Mouse (Mus musculus): ENCODE results near the gene Kcnk1. TPM values are rescaled to one million over a fixed set of nuclear protein-coding genes. Genes with fewer than 3 reads are reported as not detected.

Gene Kcnk1
- polyA plus RNA-seq, 1 experiment from 2014 or later, result 0.24 TPM

- H3K27ac ChIP-seq (replicated peaks), result no peak overlapping the region
- H3K4me3 ChIP-seq (replicated peaks), result no peak overlapping the region
- H3K9ac ChIP-seq, result no peak overlapping the region
- no peaks in the 10 kb centered on the region for H3K36me3 ChIP-seq (replicated peaks)
- H3K9me3 ChIP-seq (replicated peaks), result no peaks in the 10 kb centered on the region
- H3K27me3 ChIP-seq, result no peaks in the 10 kb centered on the region
- H3K4me1 ChIP-seq (replicated peaks), result no peaks in the 10 kb centered on the region
- H3K4me2 ChIP-seq, result no peak overlapping the region
- 63% methylated on average over 8 of the region's 8 CpGs for WGBS (ENCODE audit: insufficient replicate concordance)
- no peak for ATAC-seq (ENCODE audit: insufficient read depth)
Measured at GRCm38 (mm10) chr8:126021932-126022331, 27.0 kb downstream of the Kcnk1 start.

- WGBS (ENCODE audit: insufficient replicate concordance), result 46% methylated on average over 3 of the region's 3 CpGs
- H3K4me3 ChIP-seq (replicated peaks), result no peak overlapping the region
- no peaks in the 10 kb centered on the region for H3K4me1 ChIP-seq (replicated peaks)
- H3K27me3 ChIP-seq, result no peaks in the 10 kb centered on the region
- ATAC-seq (ENCODE audit: insufficient read depth), result no peak
- H3K4me2 ChIP-seq, result no peak overlapping the region
- no peaks in the 10 kb centered on the region for H3K9me3 ChIP-seq (replicated peaks)
- H3K27ac ChIP-seq (replicated peaks), result no peak overlapping the region
- no peak overlapping the region for H3K9ac ChIP-seq
- H3K36me3 ChIP-seq (replicated peaks), result no peaks in the 10 kb centered on the region
Measured at GRCm38 (mm10) chr8:126023706-126024305, 28.8 kb downstream of the Kcnk1 start.

GRCm38 (mm10) chr8:126024891-126025290 lies 29.9 kb downstream of the Kcnk1 start:
- Histone ChIP-seq H3K9ac (no peak overlapping the region), H3K9me3 (replicated peaks) (no peaks in the 10 kb centered on the region), H3K4me2 (no peak overlapping the region), H3K4me1 (replicated peaks) (no peaks in the 10 kb centered on the region), H3K27me3 (no peaks in the 10 kb centered on the region), H3K27ac (replicated peaks) (no peak overlapping the region), H3K4me3 (replicated peaks) (no peak overlapping the region), H3K36me3 (replicated peaks) (no peaks in the 10 kb centered on the region)
- ATAC-seq (ENCODE audit: insufficient read depth), result no peak
- 71% methylated on average over 16 of the region's 16 CpGs for WGBS (ENCODE audit: insufficient replicate concordance)

- H3K9ac ChIP-seq, result no peak overlapping the region
- no peak for ATAC-seq (ENCODE audit: insufficient read depth)
- no peak overlapping the region for H3K27ac ChIP-seq (replicated peaks)
Measured at GRCm38 (mm10) chr8:126026121-126026520, 31.2 kb downstream of the Kcnk1 start.

GRCm38 (mm10) chr8:126026584-126026983 lies 31.6 kb downstream of the Kcnk1 start:
- no peak overlapping the region for H3K4me2 ChIP-seq
- WGBS (ENCODE audit: insufficient replicate concordance), result 44% methylated on average over 9 of the region's 9 CpGs
- no peaks in the 10 kb centered on the region for H3K36me3 ChIP-seq (replicated peaks)
- no peaks in the 10 kb centered on the region for H3K9me3 ChIP-seq (replicated peaks)
- no peak for ATAC-seq (ENCODE audit: insufficient read depth)
- no peak overlapping the region for H3K27ac ChIP-seq (replicated peaks)
- no peak overlapping the region for H3K9ac ChIP-seq
- no peaks in the 10 kb centered on the region for H3K27me3 ChIP-seq
- H3K4me3 ChIP-seq (replicated peaks), result no peak overlapping the region
- H3K4me1 ChIP-seq (replicated peaks), result no peaks in the 10 kb centered on the region

More at GRCm38 (mm10) chr8:126026121-126026520, 31.2 kb downstream of the Kcnk1 start:
- Histone ChIP-seq H3K27me3 (no peaks in the 10 kb centered on the region), H3K4me1 (replicated peaks) (no peaks in the 10 kb centered on the region), H3K9me3 (replicated peaks) (no peaks in the 10 kb centered on the region), H3K4me3 (replicated peaks) (no peak overlapping the region), H3K36me3 (replicated peaks) (no peaks in the 10 kb centered on the region), H3K4me2 (no peak overlapping the region)
- WGBS (ENCODE audit: insufficient replicate concordance), result 58% methylated on average over 9 of the region's 9 CpGs

GRCm38 (mm10) chr8:126027486-126027885 lies 32.5 kb downstream of the Kcnk1 start:
- ATAC-seq (ENCODE audit: insufficient read depth), result no peak

GRCm38 (mm10) chr8:126028941-126029340 lies 34.0 kb downstream of the Kcnk1 start:
- H3K4me1 ChIP-seq (replicated peaks), result no peaks in the 10 kb centered on the region
- no peak overlapping the region for H3K9ac ChIP-seq
- no peaks in the 10 kb centered on the region for H3K36me3 ChIP-seq (replicated peaks)
- no peaks in the 10 kb centered on the region for H3K27me3 ChIP-seq
- no peak overlapping the region for H3K4me3 ChIP-seq (replicated peaks)
- no peaks in the 10 kb centered on the region for H3K9me3 ChIP-seq (replicated peaks)
- WGBS (ENCODE audit: insufficient replicate concordance), result 59% methylated on average over 6 of the region's 6 CpGs
- no peak overlapping the region for H3K4me2 ChIP-seq
- H3K27ac ChIP-seq (replicated peaks), result no peak overlapping the region
- ATAC-seq (ENCODE audit: insufficient read depth), result no peak

More at GRCm38 (mm10) chr8:126027486-126027885, 32.5 kb downstream of the Kcnk1 start:
- no peaks in the 10 kb centered on the region for H3K9me3 ChIP-seq (replicated peaks)
- no peak overlapping the region for H3K4me3 ChIP-seq (replicated peaks)
- no peak overlapping the region for H3K4me2 ChIP-seq
- H3K27me3 ChIP-seq, result no peaks in the 10 kb centered on the region
- 60% methylated on average over 6 of the region's 6 CpGs for WGBS (ENCODE audit: insufficient replicate concordance)
- no peaks in the 10 kb centered on the region for H3K36me3 ChIP-seq (replicated peaks)
- no peak overlapping the region for H3K9ac ChIP-seq
- H3K4me1 ChIP-seq (replicated peaks), result no peaks in the 10 kb centered on the region
- H3K27ac ChIP-seq (replicated peaks), result no peak overlapping the region

GRCm38 (mm10) chr8:126032776-126033175 lies 37.8 kb downstream of the Kcnk1 start:
- no peaks in the 10 kb centered on the region for H3K36me3 ChIP-seq (replicated peaks)
- H3K9ac ChIP-seq, result no peak overlapping the region
- H3K4me3 ChIP-seq (replicated peaks), result no peak overlapping the region
- no peaks in the 10 kb centered on the region for H3K27me3 ChIP-seq
- no peaks in the 10 kb centered on the region for H3K4me1 ChIP-seq (replicated peaks)
- no peaks in the 10 kb centered on the region for H3K9me3 ChIP-seq (replicated peaks)
- H3K27ac ChIP-seq (replicated peaks), result no peak overlapping the region
- WGBS (ENCODE audit: insufficient replicate concordance), result 63% methylated on average over 6 of the region's 6 CpGs
- H3K4me2 ChIP-seq, result no peak overlapping the region
- ATAC-seq (ENCODE audit: insufficient read depth), result no peak

GRCm38 (mm10) chr8:126035046-126035445 lies 40.1 kb downstream of the Kcnk1 start:
- Histone ChIP-seq H3K36me3 (replicated peaks) (no peaks in the 10 kb centered on the region), H3K9me3 (replicated peaks) (no peaks in the 10 kb centered on the region), H3K27me3 (no peaks in the 10 kb centered on the region), H3K4me2 (no peak overlapping the region), H3K9ac (no peak overlapping the region), H3K4me3 (replicated peaks) (no peak overlapping the region), H3K27ac (replicated peaks) (no peak overlapping the region), H3K4me1 (replicated peaks) (no peaks in the 10 kb centered on the region)
- no peak for ATAC-seq (ENCODE audit: insufficient read depth)
- 66% methylated on average over 4 of the region's 4 CpGs for WGBS (ENCODE audit: insufficient replicate concordance)

GRCm38 (mm10) chr8:126036340-126036739 lies 41.4 kb downstream of the Kcnk1 start:
- H3K4me2 ChIP-seq, result no peak overlapping the region
- no peaks in the 10 kb centered on the region for H3K36me3 ChIP-seq (replicated peaks)
- no peaks in the 10 kb centered on the region for H3K9me3 ChIP-seq (replicated peaks)
- H3K9ac ChIP-seq, result no peak overlapping the region
- H3K4me1 ChIP-seq (replicated peaks), result no peaks in the 10 kb centered on the region
- ATAC-seq (ENCODE audit: insufficient read depth), result no peak
- no peak overlapping the region for H3K4me3 ChIP-seq (replicated peaks)
- 70% methylated on average over 5 of the region's 5 CpGs for WGBS (ENCODE audit: insufficient replicate concordance)
- H3K27ac ChIP-seq (replicated peaks), result no peak overlapping the region
- no peaks in the 10 kb centered on the region for H3K27me3 ChIP-seq

GRCm38 (mm10) chr8:126045751-126046150 lies 50.8 kb downstream of the Kcnk1 start:
- Histone ChIP-seq H3K9me3 (replicated peaks) (no peaks in the 10 kb centered on the region), H3K9ac (no peak overlapping the region), H3K4me2 (no peak overlapping the region), H3K36me3 (replicated peaks) (no peaks in the 10 kb centered on the region), H3K4me3 (replicated peaks) (no peak overlapping the region), H3K27ac (replicated peaks) (no peak overlapping the region), H3K4me1 (replicated peaks) (no peaks in the 10 kb centered on the region), H3K27me3 (no peaks in the 10 kb centered on the region)
- 73% methylated on average over 4 of the region's 4 CpGs for WGBS (ENCODE audit: insufficient replicate concordance)
- ATAC-seq (ENCODE audit: insufficient read depth), result no peak

GRCm38 (mm10) chr8:126053911-126054310 lies 58.9 kb downstream of the Kcnk1 start:
- Histone ChIP-seq H3K27me3 (no peaks in the 10 kb centered on the region), H3K27ac (replicated peaks) (no peak overlapping the region), H3K9ac (no peak overlapping the region), H3K9me3 (replicated peaks) (no peaks in the 10 kb centered on the region), H3K4me1 (replicated peaks) (no peaks in the 10 kb centered on the region), H3K36me3 (replicated peaks) (no peaks in the 10 kb centered on the region), H3K4me3 (replicated peaks) (no peak overlapping the region), H3K4me2 (no peak overlapping the region)
- no peak for ATAC-seq (ENCODE audit: insufficient read depth)
- WGBS (ENCODE audit: insufficient replicate concordance), result 56% methylated on average over 4 of the region's 4 CpGs
